ENCODE assay signal across 17 mouse cellular contexts in the genomic region with DNA sequence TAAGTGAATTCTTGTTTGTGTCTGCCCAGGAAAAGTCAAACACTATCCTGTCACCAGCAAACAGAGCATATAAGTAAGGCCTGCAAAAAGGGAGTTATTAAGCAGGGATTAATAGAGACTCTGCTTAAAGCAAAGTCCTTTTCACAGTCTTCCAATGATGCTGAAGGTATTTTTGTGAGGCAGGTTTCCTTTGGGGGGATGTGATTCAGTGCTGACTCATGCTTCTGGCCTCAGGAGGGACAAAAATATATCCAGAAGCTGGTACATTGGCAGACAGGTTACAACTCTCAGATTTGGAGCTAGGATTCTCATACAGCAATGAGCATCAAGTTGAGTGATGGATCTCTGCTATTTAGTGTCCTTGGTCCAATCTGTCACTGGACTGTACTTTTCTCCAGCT.
"Had no signal": no experiment of that assay in that cellular context is flagged by ENCODE, and none has a peak within 500 bp of the region (broad histone marks: within the 10 kb centered on the region; RNA-seq: fewer than 3 reads in every experiment).

No protein-coding gene starts in this region.

- ATAC-seq: liver, embryonic 12.5 days; liver, postnatal 0 days; lung, postnatal 0 days; midbrain, embryonic 13.5 days; midbrain, embryonic 15.5 days; midbrain, embryonic 16.5 days had no signal

- DNase-seq: left cerebral cortex, postnatal 4 days; liver; liver, embryonic 13.5 days; liver, postnatal 0 days; lung, adult 18-20 months; lung, adult 2 months; lung, embryonic 14.5 days; lung, postnatal 10 days; lung, postnatal 14 days; lung, postnatal 36 days; lung, postnatal 4 days; midbrain, embryonic 14.5 days had no signal
